Mouse (Mus musculus) intestine, embryonic 15.5 days (tissue): ENCODE data around the gene Sulf2. TPM values are rescaled to one million over a fixed set of nuclear protein-coding genes. Genes with fewer than 3 reads are reported as not detected.

Source experiments
- ATAC-seq: fragments of 200-750 bp; cut with Nextera tagmentation; 2 replicates; pipeline ENCODE4 v1.8.0; 2017; ENCODE audit warnings: moderate TSS enrichment, moderate library complexity
- H3K27ac ChIP-seq: fragments of 300-500 bp; sonication (generic); 2 replicates; pipeline ENCODE4 v1.5.1; 2015; ENCODE audit warnings: mild to moderate bottlenecking, inconsistent platforms
- H3K27me3 ChIP-seq: fragments of 300-500 bp; sonication (generic); replicated peaks from 2 replicates; pipeline ENCODE4 v1.6.1; 2015; ENCODE audit warnings: inconsistent platforms
- H3K36me3 ChIP-seq: fragments of 300-500 bp; sonication (generic); 2 replicates; pipeline ENCODE4 v1.6.1; 2015; ENCODE audit warnings: inconsistent platforms
- H3K4me1 ChIP-seq: fragments of 300-500 bp; sonication (generic); replicated peaks from 2 replicates; pipeline ENCODE4 v1.6.1; 2015; ENCODE audit warnings: inconsistent platforms
- H3K4me2 ChIP-seq: fragments of 300-500 bp; sonication (generic); replicated peaks from 2 replicates; pipeline ENCODE4 v1.6.1; 2015; ENCODE audit warnings: mild to moderate bottlenecking, inconsistent platforms
- H3K4me3 ChIP-seq: fragments of 300-500 bp; sonication (generic); replicated peaks from 2 replicates; pipeline ENCODE4 v1.5.1; 2015; ENCODE audit warnings: inconsistent platforms
- H3K9ac ChIP-seq: fragments of 300-500 bp; sonication (generic); 2 replicates; pipeline ENCODE4 v1.6.1; 2015; ENCODE audit warnings: inconsistent platforms
- H3K9me3 ChIP-seq: fragments of 300-500 bp; sonication (generic); 2 replicates; pipeline ENCODE4 v1.6.1; 2016; ENCODE audit warnings: inconsistent platforms
- WGBS: fragments of 180-500 bp; shearing (Covaris S2); methylation state at CpG from one replicate; pipeline ENCODE4 v1.1.7; 2015; 5-methylcytosine and 5-hydroxymethylcytosine counted together
- polyA plus RNA-seq: library from polyadenylated mRNA; unstranded; fragments of >200 nt; fragmentation: Nextera tagmentation; extraction: Ambion mirVana; gene quantifications from 2 replicates; pipeline ENCODE4 v1.2.1, GENCODE M21; 2015

Sulf2 gene
- polyA plus RNA-seq, 1 experiment from 2014 or later: 106 TPM

DNA sequence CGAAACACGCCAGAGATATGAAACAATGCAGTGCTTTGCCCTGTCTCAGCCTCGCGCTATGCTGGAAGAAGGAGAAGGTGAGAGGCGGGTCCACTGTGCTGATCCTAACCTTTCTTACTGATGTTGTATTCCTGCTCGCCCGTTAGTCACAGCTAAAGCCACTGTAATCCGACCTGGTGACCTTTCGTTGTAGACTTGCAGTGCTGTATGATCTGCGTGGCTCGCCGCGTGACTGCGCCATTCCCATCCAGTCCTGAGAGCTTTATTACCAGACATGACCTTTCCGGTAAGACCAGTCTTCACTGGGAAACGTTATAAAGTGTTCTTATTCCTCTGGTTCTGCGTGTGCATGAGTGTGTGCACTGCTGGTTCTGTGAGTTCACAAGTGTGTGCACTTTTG is 104.0 kb downstream of the Sulf2 start:
- Histone ChIP-seq H3K4me1 (no peaks in the 10 kb centered on the region), H3K9ac (no peak overlapping the region), H3K27me3 (no peaks in the 10 kb centered on the region), H3K9me3 (no peaks in the 10 kb centered on the region), H3K4me3 (no peak overlapping the region), H3K27ac (no peak overlapping the region), H3K36me3 (peaks cover 9% of the 10 kb centered on the region), H3K4me2 (no peak overlapping the region)
- WGBS: 89% methylated on average over 17 of the region's 17 CpGs
- no peak for ATAC-seq

DNA sequence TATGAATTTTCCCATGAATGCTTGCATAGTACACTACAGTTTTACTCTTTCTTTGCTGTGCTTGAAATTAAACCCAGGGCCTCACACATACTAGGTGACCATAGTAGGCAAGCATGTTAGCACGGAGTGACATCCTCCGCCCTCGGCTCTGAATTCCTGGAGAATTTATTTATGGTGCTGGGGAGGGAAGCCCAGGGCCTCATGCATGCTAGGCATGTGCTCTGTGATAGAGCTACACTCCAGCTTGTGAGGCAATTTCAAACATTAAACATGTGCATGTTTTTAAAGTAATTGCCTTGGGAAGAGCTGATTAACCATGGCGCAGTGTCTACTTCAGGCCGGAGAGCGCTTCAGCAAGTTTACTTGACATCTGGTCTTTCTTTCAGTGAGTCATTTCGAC is 106.6 kb downstream of the Sulf2 start:
- H3K4me2 ChIP-seq: no peak overlapping the region
- H3K36me3 ChIP-seq: no peaks in the 10 kb centered on the region; the same call in none of the 2 replicates
- 73% methylated on average over 7 of the region's 7 CpGs for WGBS
- H3K27me3 ChIP-seq: no peaks in the 10 kb centered on the region
- H3K9ac ChIP-seq: no peak overlapping the region
- H3K4me1 ChIP-seq: peaks cover 12% of the 10 kb centered on the region
- no peak overlapping the region for H3K4me3 ChIP-seq
- no peak overlapping the region for H3K27ac ChIP-seq
- no peak for ATAC-seq
- no peaks in the 10 kb centered on the region for H3K9me3 ChIP-seq

DNA sequence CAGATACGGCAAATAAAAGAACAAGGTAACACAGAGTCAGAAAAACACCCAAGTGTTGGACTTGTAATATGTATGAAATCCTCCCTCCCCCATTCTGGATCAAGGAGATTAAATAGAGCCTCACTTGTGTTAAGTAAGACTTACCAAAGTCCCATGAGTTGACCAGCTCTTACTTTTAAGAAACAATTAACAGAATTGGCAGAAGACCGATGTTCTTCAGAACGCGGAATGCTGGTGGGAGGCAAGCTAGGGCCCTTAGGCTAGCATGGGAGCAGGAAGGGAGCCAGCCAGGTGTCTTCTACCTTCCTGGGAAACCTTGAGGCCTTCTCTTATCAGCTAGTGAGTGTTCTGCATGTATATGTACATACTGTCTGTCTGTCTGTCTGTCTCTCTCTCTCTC is 107.5 kb downstream of the Sulf2 start:
- no peak overlapping the region for H3K4me3 ChIP-seq
- no peak overlapping the region for H3K4me2 ChIP-seq
- no peak for ATAC-seq
- no peaks in the 10 kb centered on the region; the same call in none of the 2 replicates for H3K36me3 ChIP-seq
- 95% methylated on average over 4 of the region's 4 CpGs for WGBS
- H3K4me1 ChIP-seq: peaks cover 12% of the 10 kb centered on the region
- no peak overlapping the region for H3K27ac ChIP-seq
- no peaks in the 10 kb centered on the region for H3K9me3 ChIP-seq
- H3K9ac ChIP-seq: no peak overlapping the region
- H3K27me3 ChIP-seq: no peaks in the 10 kb centered on the region

- H3K27ac ChIP-seq: 0 out of 2 replicates have a peak overlapping the region, but pooled peaks have one; percentile 34
- no peaks in the 10 kb centered on the region; the same call in 1 of the 2 replicates for H3K36me3 ChIP-seq
- H3K4me3 ChIP-seq: no peak overlapping the region
- ATAC-seq: 0 out of 2 replicates have a peak, but pooled peaks have one; percentile 46
- peaks cover 19% of the 10 kb centered on the region for H3K4me1 ChIP-seq
- no peak overlapping the region for H3K9ac ChIP-seq
- no peaks in the 10 kb centered on the region for H3K27me3 ChIP-seq
- no peaks in the 10 kb centered on the region for H3K9me3 ChIP-seq
- 67% methylated on average over 10 of the region's 10 CpGs for WGBS
- H3K4me2 ChIP-seq: no peak overlapping the region
Observed at GRCm38 (mm10) chr2:166045549-166046501, 109.6 kb downstream of the Sulf2 start.

GRCm38 (mm10) chr2:166045006-166045405 is 110.5 kb downstream of the Sulf2 start:
- WGBS: 36% methylated on average over 2 of the region's 2 CpGs
- no peaks in the 10 kb centered on the region for H3K9me3 ChIP-seq
- no peaks in the 10 kb centered on the region for H3K27me3 ChIP-seq
- H3K27ac ChIP-seq: peak overlapping the region; percentile 34; the same call in 1 of the 2 replicates
- no peak overlapping the region for H3K4me2 ChIP-seq
- H3K4me3 ChIP-seq: no peak overlapping the region
- H3K4me1 ChIP-seq: peaks cover 19% of the 10 kb centered on the region
- no peaks in the 10 kb centered on the region for H3K36me3 ChIP-seq
- ATAC-seq: no peak
- H3K9ac ChIP-seq: no peak overlapping the region

- no peaks in the 10 kb centered on the region for H3K27me3 ChIP-seq
- H3K9me3 ChIP-seq: no peaks in the 10 kb centered on the region
- 55% methylated on average over 1 of the region's 1 CpGs for WGBS
- H3K4me3 ChIP-seq: no peak overlapping the region
- H3K27ac ChIP-seq: no peak overlapping the region
- no peak overlapping the region for H3K4me2 ChIP-seq
- no peak overlapping the region for H3K9ac ChIP-seq
- peaks cover 19% of the 10 kb centered on the region for H3K4me1 ChIP-seq
- H3K36me3 ChIP-seq: no peaks in the 10 kb centered on the region
- ATAC-seq: no peak
Observed at GRCm38 (mm10) chr2:166042542-166042941, 112.9 kb downstream of the Sulf2 start.

GRCm38 (mm10) chr2:166039681-166040080 is 115.8 kb downstream of the Sulf2 start:
- Histone ChIP-seq H3K4me1 (peaks cover 9% of the 10 kb centered on the region; the same call in 1 of the 2 replicates), H3K9me3 (no peaks in the 10 kb centered on the region), H3K27me3 (no peaks in the 10 kb centered on the region), H3K4me3 (no peak overlapping the region), H3K36me3 (no peaks in the 10 kb centered on the region; the same call in 1 of the 2 replicates), H3K27ac (no peak overlapping the region), H3K4me2 (no peak overlapping the region), H3K9ac (no peak overlapping the region)
- no peak for ATAC-seq
- WGBS: 86% methylated on average over 4 of the region's 4 CpGs

GRCm38 (mm10) chr2:166035725-166036124 is 119.7 kb downstream of the Sulf2 start:
- Histone ChIP-seq H3K4me1 (peaks cover 12% of the 10 kb centered on the region; the same call in 1 of the 2 replicates), H3K9me3 (no peaks in the 10 kb centered on the region), H3K36me3 (no peaks in the 10 kb centered on the region; the same call in 1 of the 2 replicates), H3K4me3 (no peak overlapping the region), H3K4me2 (no peak overlapping the region), H3K27ac (no peak overlapping the region), H3K27me3 (no peaks in the 10 kb centered on the region), H3K9ac (no peak overlapping the region)
- 49% methylated on average over 3 of the region's 3 CpGs for WGBS
- ATAC-seq: no peak

DNA sequence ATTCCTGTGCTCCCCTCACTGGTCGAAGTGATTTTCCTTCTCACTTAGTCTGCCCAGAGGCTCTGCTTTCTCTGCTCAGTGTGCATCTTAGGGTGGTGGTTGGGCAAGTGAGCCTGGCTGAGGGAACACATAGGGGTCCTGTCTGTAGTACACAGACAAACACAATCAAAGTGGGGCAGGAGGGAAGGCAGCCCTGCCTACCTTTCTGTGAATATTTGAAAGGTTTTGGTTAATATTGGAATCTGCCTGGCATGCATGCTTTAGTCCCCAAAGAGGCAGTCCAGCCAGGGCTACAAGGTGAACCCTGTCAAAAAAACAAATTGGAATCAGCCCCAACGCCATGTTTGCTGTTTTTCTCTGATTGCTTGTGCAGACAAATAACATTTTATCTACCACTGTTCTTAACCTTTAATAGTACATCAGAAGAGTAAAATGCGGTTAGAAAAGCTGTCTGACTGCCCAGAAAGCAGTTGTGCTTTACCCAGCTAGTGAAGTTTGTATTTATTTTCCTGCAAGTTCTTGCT is 120.4 kb downstream of the Sulf2 start:
- no peak overlapping the region for H3K9ac ChIP-seq
- 58% methylated on average over 3 of the region's 3 CpGs for WGBS
- no peak for ATAC-seq
- no peaks in the 10 kb centered on the region for H3K9me3 ChIP-seq
- H3K4me2 ChIP-seq: no peak overlapping the region
- H3K27ac ChIP-seq: no peak overlapping the region
- no peaks in the 10 kb centered on the region for H3K27me3 ChIP-seq
- no peaks in the 10 kb centered on the region; the same call in 1 of the 2 replicates for H3K36me3 ChIP-seq
- H3K4me1 ChIP-seq: peaks cover 16% of the 10 kb centered on the region; the same call in 1 of the 2 replicates
- no peak overlapping the region for H3K4me3 ChIP-seq

GRCm38 (mm10) chr2:166032628-166033027 is 122.8 kb downstream of the Sulf2 start:
- Histone ChIP-seq H3K4me3 (no peak overlapping the region), H3K27me3 (no peaks in the 10 kb centered on the region), H3K27ac (no peak overlapping the region), H3K9ac (no peak overlapping the region), H3K36me3 (no peaks in the 10 kb centered on the region; the same call in 1 of the 2 replicates), H3K9me3 (no peaks in the 10 kb centered on the region), H3K4me1 (peaks cover 18% of the 10 kb centered on the region; the same call in 1 of the 2 replicates), H3K4me2 (no peak overlapping the region)
- WGBS: 87% methylated on average over 5 of the region's 5 CpGs
- ATAC-seq: no peak

DNA sequence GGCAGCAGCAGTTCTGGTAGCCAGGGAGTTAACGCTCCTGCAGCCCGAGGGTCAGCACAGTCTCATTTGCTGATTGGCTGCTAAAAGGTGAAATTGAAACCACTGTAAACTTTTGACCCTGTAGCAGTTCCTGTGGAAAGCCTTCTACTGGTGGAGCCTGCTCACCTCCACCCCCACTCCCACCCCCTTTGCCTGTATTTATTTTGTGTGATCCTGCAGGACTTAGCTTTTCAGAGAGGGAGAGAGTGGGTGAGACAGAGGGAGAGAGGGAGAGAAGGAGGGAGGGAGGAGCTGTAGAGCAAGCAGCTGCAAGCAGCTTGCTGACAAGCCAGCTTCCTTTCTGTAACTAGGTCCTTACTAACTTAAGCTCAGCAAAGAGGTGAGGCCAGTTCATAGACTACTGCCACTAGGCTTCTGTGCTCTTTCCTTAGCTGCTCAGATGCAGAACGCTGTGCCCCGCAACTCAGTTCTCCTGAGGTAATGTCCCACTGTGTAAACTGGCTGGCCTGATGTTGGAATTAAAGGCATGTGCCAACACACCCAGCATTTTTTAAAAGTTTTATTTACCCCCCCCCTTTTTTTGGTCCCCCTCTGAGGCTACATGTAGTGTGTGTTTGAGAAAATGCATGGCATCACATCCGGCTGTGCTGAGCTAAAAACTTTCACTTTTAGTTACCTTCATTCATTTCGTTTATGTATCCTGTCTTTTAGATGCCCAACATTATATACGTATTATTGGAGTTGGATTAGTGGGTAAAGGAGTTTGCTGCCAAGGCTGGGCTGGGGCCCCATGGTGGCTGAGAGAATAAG is 124.1 kb downstream of the Sulf2 start:
- 8% methylated on average over 7 of the region's 7 CpGs for whole genome bisulfite sequencing

More for the DNA sequence above, 124.1 kb downstream of the Sulf2 start:
- H3K4me3 ChIP-seq: peak overlapping the region; percentile 28
- peaks cover 18% of the 10 kb centered on the region; the same call in 1 of the 2 replicates for H3K4me1 ChIP-seq
- H3K9ac ChIP-seq: peak overlapping the region; percentile 15; the same call in 1 of the 2 replicates
- no peaks in the 10 kb centered on the region for H3K27me3 ChIP-seq
- no peaks in the 10 kb centered on the region for H3K9me3 ChIP-seq
- peak overlapping the region; percentile 62 for H3K4me2 ChIP-seq
- peak; percentile 93 for ATAC-seq
- peak overlapping the region; percentile 96 for H3K27ac ChIP-seq
- no peaks in the 10 kb centered on the region; the same call in 1 of the 2 replicates for H3K36me3 ChIP-seq
